Mouse (Mus musculus) hindbrain, embryonic 11.5 days (tissue): ENCODE results near the gene Ptprm. TPM values are rescaled to one million over a fixed set of nuclear protein-coding genes. Genes with fewer than 3 reads are reported as not detected.

ENCODE experiments used
- ATAC-seq: fragments of 200-750 bp; cut with Nextera tagmentation; 2 replicates; pipeline ENCODE4 v1.8.0; 2017; ENCODE audit warnings: mild to moderate bottlenecking, moderate TSS enrichment, moderate library complexity; ENCODE audit not compliant: low FRiP score
- DNase-seq: peaks from one replicate; pipeline ENCODE4 v3.0.0-alpha.2; 2015; ENCODE audit warnings: low spot score
- H3K27ac ChIP-seq: fragments of 300-500 bp; sonication (generic); 2 replicates; pipeline ENCODE4 v1.5.1; 2014; ENCODE audit warnings: mild to moderate bottlenecking, low read depth, low read length
- H3K27me3 ChIP-seq: fragments of 300-500 bp; sonication (generic); 2 replicates; pipeline ENCODE4 v1.6.1; 2014; ENCODE audit warnings: mild to moderate bottlenecking, low read length, moderate library complexity, mixed read lengths; ENCODE audit not compliant: control insufficient read depth, insufficient read depth
- H3K36me3 ChIP-seq: fragments of 300-500 bp; sonication (generic); 2 replicates; pipeline ENCODE4 v1.6.1; 2014; ENCODE audit warnings: mild to moderate bottlenecking, low read length, moderate library complexity, mixed read lengths; ENCODE audit not compliant: control insufficient read depth, insufficient read depth
- H3K4me1 ChIP-seq: fragments of 300-500 bp; sonication (generic); replicated peaks from 2 replicates; pipeline ENCODE4 v1.6.1; 2014; ENCODE audit warnings: low read length, mixed read lengths; ENCODE audit not compliant: control insufficient read depth, insufficient read depth
- H3K4me2 ChIP-seq: fragments of 300-500 bp; sonication (generic); replicated peaks from 2 replicates; pipeline ENCODE4 v1.6.1; 2014; ENCODE audit warnings: mild to moderate bottlenecking, low read depth, low read length
- H3K4me3 ChIP-seq: fragments of 300-500 bp; sonication (generic); 2 replicates; pipeline ENCODE4 v1.5.1; 2014; ENCODE audit warnings: low read depth, low read length
- H3K9ac ChIP-seq: fragments of 300-500 bp; sonication (generic); 2 replicates; pipeline ENCODE4 v1.6.1; 2014; ENCODE audit warnings: low read depth, low read length
- H3K9me3 ChIP-seq: fragments of 300-500 bp; sonication (generic); 2 replicates; pipeline ENCODE4 v1.6.1; 2016; ENCODE audit warnings: low read length; ENCODE audit not compliant: control insufficient read depth
- WGBS: fragments of 180-500 bp; shearing (Covaris S2); extraction: QIAGEN DNeasy Blood & Tissue Kit; methylation state at CpG from one replicate; pipeline ENCODE4 v1.1.7; 2014; 5-methylcytosine and 5-hydroxymethylcytosine counted together
- polyA plus RNA-seq: library from polyadenylated mRNA; unstranded; fragments of >200 nt; fragmentation: Nextera tagmentation; extraction: Ambion mirVana; gene quantifications from 2 replicates; pipeline ENCODE4 v1.2.1, GENCODE M21; 2014

Ptprm gene
- polyA plus RNA-seq, 1 experiment from 2014 or later: 11.2 TPM

DNA sequence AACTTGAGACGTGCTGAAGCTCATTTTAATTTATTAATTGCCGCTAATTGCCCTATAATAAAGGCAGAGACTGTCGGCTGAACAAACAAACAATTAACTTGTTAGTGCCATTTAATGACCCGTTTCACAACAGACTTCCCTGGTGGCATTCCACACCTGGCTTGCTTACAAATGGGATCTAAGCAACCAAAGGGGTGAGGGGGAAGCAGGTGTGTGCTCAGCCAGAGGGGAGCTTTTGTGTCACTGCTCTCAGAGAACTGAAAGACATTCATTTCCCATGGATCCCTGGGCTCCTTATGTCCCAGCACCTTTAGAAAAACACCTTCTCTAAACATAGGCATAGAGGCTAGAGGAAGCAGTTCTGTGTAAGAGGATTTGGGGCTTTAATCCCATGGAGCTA lies 536.9 kb downstream of the Ptprm start:
- Histone ChIP-seq H3K27me3 (peaks cover 3% of the 10 kb centered on the region), H3K9me3 (no peaks in the 10 kb centered on the region)

GRCm38 (mm10) chr17:66815921-66816320 lies 538.3 kb downstream of the Ptprm start:
- DNase-seq: peak; percentile 20
- no peak overlapping the region for H3K27ac ChIP-seq
- peaks cover 3% of the 10 kb centered on the region for H3K27me3 ChIP-seq
- no peaks in the 10 kb centered on the region for H3K4me1 ChIP-seq
- 16% methylated on average over 2 of the region's 2 CpGs for WGBS
- no peak overlapping the region for H3K4me3 ChIP-seq
- H3K4me2 ChIP-seq: no peak overlapping the region
- H3K9ac ChIP-seq: no peak overlapping the region
- no peaks in the 10 kb centered on the region for H3K9me3 ChIP-seq
- ATAC-seq: peak; percentile 49; the same call in 1 of the 2 replicates
- H3K36me3 ChIP-seq: no peaks in the 10 kb centered on the region

More for the DNA sequence above, 536.9 kb downstream of the Ptprm start:
- Histone ChIP-seq H3K4me1 (no peaks in the 10 kb centered on the region), H3K4me2 (no peak overlapping the region), H3K4me3 (no peak overlapping the region), H3K9ac (no peak overlapping the region), H3K27ac (no peak overlapping the region), H3K36me3 (no peaks in the 10 kb centered on the region)
- 74% methylated on average over 4 of the region's 4 CpGs for WGBS
- DNase-seq (no peak), ATAC-seq (no peak)

DNA sequence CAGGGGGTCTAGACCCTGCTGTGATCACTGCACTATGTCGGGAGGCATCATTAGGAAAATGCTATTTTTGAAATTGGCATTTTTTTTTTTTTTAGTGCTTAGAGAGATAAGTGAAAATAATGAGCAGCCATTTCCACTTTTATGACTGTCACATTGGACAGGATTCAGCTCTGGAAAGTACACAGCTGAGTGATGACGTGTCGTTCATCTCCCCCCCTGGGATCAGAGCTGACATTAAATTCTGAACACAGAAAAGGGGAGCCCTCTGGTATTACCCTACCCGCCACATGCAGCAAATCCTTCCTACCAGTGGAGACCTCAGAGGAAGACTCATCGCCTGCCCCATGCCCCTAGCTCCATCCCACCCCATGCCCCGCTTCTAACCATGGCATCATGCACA lies 540.5 kb downstream of the Ptprm start:
- H3K27ac ChIP-seq: no peak overlapping the region
- no peak overlapping the region for H3K4me2 ChIP-seq
- H3K9ac ChIP-seq: no peak overlapping the region
- 87% methylated on average over 6 of the region's 6 CpGs for WGBS
- peaks cover 3% of the 10 kb centered on the region for H3K27me3 ChIP-seq
- DNase-seq: no peak
- no peak overlapping the region for H3K4me3 ChIP-seq
- no peaks in the 10 kb centered on the region for H3K4me1 ChIP-seq
- H3K9me3 ChIP-seq: no peaks in the 10 kb centered on the region
- no peaks in the 10 kb centered on the region for H3K36me3 ChIP-seq
- ATAC-seq: no peak

- DNase-seq (no peak), ATAC-seq (no peak)
- Histone ChIP-seq H3K9ac (no peak overlapping the region), H3K4me1 (no peaks in the 10 kb centered on the region), H3K9me3 (no peaks in the 10 kb centered on the region), H3K4me3 (no peak overlapping the region), H3K4me2 (no peak overlapping the region), H3K27me3 (peaks cover 3% of the 10 kb centered on the region), H3K27ac (no peak overlapping the region), H3K36me3 (no peaks in the 10 kb centered on the region)
- WGBS: 87% methylated on average over 10 of the region's 10 CpGs
Observed at GRCm38 (mm10) chr17:66813346-66813745, 540.9 kb downstream of the Ptprm start.

GRCm38 (mm10) chr17:66809786-66810185 lies 544.5 kb downstream of the Ptprm start:
- Histone ChIP-seq H3K4me2 (no peak overlapping the region), H3K4me1 (no peaks in the 10 kb centered on the region), H3K9me3 (no peaks in the 10 kb centered on the region), H3K36me3 (no peaks in the 10 kb centered on the region), H3K27me3 (no peaks in the 10 kb centered on the region; the same call in none of the 2 replicates), H3K9ac (no peak overlapping the region), H3K4me3 (no peak overlapping the region), H3K27ac (no peak overlapping the region)
- DNase-seq (no peak), ATAC-seq (no peak)
- 85% methylated on average over 5 of the region's 5 CpGs for WGBS

DNA sequence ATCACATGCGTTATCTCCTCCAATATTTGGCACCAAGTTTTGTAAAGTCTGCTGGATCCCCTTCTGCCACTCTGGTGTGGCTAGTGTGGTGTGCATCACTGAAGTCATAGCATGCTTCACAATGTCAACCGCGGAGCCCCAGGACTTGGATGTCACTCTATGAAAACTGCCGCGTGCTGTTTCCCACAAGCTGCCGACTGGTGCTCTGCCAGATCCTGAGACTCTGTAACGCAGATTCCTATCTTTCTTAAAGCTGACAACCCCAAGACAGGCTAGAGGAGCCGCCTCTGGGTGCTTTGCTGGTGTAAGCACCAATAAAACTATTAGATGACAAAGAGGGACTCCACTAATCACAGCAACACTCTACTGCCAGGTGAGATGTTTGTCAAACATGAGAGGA lies 546.1 kb downstream of the Ptprm start:
- WGBS: 92% methylated on average over 8 of the region's 8 CpGs
- Histone ChIP-seq H3K9ac (no peak overlapping the region), H3K36me3 (no peaks in the 10 kb centered on the region), H3K4me3 (no peak overlapping the region), H3K27me3 (no peaks in the 10 kb centered on the region), H3K27ac (no peak overlapping the region), H3K4me2 (no peak overlapping the region), H3K4me1 (no peaks in the 10 kb centered on the region), H3K9me3 (no peaks in the 10 kb centered on the region)
- no peak for ATAC-seq
- no peak for DNase-seq

GRCm38 (mm10) chr17:66801831-66802687 lies 552.2 kb downstream of the Ptprm start:
- Histone ChIP-seq H3K4me1 (no peaks in the 10 kb centered on the region), H3K4me2 (no peak overlapping the region), H3K27me3 (no peaks in the 10 kb centered on the region), H3K27ac (no peak overlapping the region), H3K36me3 (no peaks in the 10 kb centered on the region), H3K4me3 (no peak overlapping the region), H3K9me3 (no peaks in the 10 kb centered on the region), H3K9ac (no peak overlapping the region)
- DNase-seq (no peak), ATAC-seq (no peak)
- 50% methylated on average over 10 of the region's 10 CpGs for WGBS

GRCm38 (mm10) chr17:66800231-66800630 lies 554.0 kb downstream of the Ptprm start:
- Histone ChIP-seq H3K4me2 (no peak overlapping the region), H3K4me3 (no peak overlapping the region), H3K27ac (no peak overlapping the region), H3K9ac (no peak overlapping the region), H3K4me1 (no peaks in the 10 kb centered on the region), H3K9me3 (no peaks in the 10 kb centered on the region), H3K27me3 (no peaks in the 10 kb centered on the region), H3K36me3 (no peaks in the 10 kb centered on the region)
- ATAC-seq (no peak), DNase-seq (no peak)
- WGBS: 94% methylated on average over 6 of the region's 6 CpGs

- 0 out of 2 replicates have a peak, but pooled peaks have one; percentile 43 for ATAC-seq
- H3K9ac ChIP-seq: no peak overlapping the region
- H3K27ac ChIP-seq: no peak overlapping the region
- H3K4me3 ChIP-seq: no peak overlapping the region
- 40% methylated on average over 12 of the region's 12 CpGs for WGBS
- peak; percentile 18 for DNase-seq
- H3K4me2 ChIP-seq: no peak overlapping the region
- H3K4me1 ChIP-seq: no peaks in the 10 kb centered on the region
- no peaks in the 10 kb centered on the region for H3K27me3 ChIP-seq
- H3K36me3 ChIP-seq: no peaks in the 10 kb centered on the region
- no peaks in the 10 kb centered on the region for H3K9me3 ChIP-seq
Observed at GRCm38 (mm10) chr17:66786166-66786565, 568.1 kb downstream of the Ptprm start.
